Mouse (Mus musculus) MEL (cell line): ENCODE measurements around the gene Qdpr. TPM values are rescaled to one million over a fixed set of nuclear protein-coding genes. Genes with fewer than 3 reads are reported as not detected.

Experiments
- DNase-seq: peaks from one replicate; pipeline ENCODE4 v3.0.0; 2011; ENCODE audit warnings: low read depth, low spot score
- H3K27ac ChIP-seq: 2 replicates; pipeline ENCODE4 v1.5.1; 2012; ENCODE audit warnings: low read depth, mild to moderate bottlenecking, control low read depth, low read length, moderate library complexity; ENCODE audit not compliant: control insufficient read depth
- H3K27me3 ChIP-seq, 2 experiments: fragments of 150-350 bp in 1 of 2; sonication (generic) in 1 of 2; 2 replicates each; pipeline ENCODE4 v1.6.1; 2012; ENCODE audit warnings: low read length in 2 of 2, mild to moderate bottlenecking in 2 of 2, improper control_type of control experiment in 1 of 2, moderate library complexity in 1 of 2; ENCODE audit not compliant: insufficient read depth in 2 of 2, control insufficient read depth in 1 of 2
- H3K36me3 ChIP-seq, 2 experiments: 2 replicates each; pipeline ENCODE4 v1.6.1; 2012 to 2014; ENCODE audit warnings: low read length in 2 of 2, improper control_type of control experiment in 1 of 2, inconsistent platforms in 1 of 2, mild to moderate bottlenecking in 1 of 2; ENCODE audit not compliant: insufficient read depth in 2 of 2, control insufficient read depth in 1 of 2
- H3K4me1 ChIP-seq, 2 experiments: fragments of 150-350 bp in 1 of 2; sonication (generic) in 1 of 2; 2 replicates each; pipeline ENCODE4 v1.6.1; 2012; ENCODE audit warnings: low read length in 2 of 2, improper control_type of control experiment in 1 of 2, mild to moderate bottlenecking in 1 of 2; ENCODE audit not compliant: insufficient read depth in 2 of 2, control insufficient read depth in 1 of 2
- H3K4me3 ChIP-seq, 2 experiments: fragments of 150-350 bp in 1 of 2; sonication (generic) in 1 of 2; 2 replicates each; pipeline ENCODE4 v1.5.1; 2012; ENCODE audit warnings: low read depth in 2 of 2, low read length in 2 of 2, mild to moderate bottlenecking in 2 of 2, moderate library complexity in 2 of 2, control low read depth in 1 of 2, improper control_type of control experiment in 1 of 2; ENCODE audit not compliant: control insufficient read depth in 1 of 2, insufficient read depth in 1 of 2
- H3K79me2 ChIP-seq: 2 replicates; pipeline ENCODE4 v1.6.1; 2012; ENCODE audit warnings: mild to moderate bottlenecking, low read length, moderate library complexity; ENCODE audit not compliant: control insufficient read depth, poor library complexity, insufficient read depth
- H3K9ac ChIP-seq: 2 replicates; pipeline ENCODE4 v1.6.1; 2012; ENCODE audit warnings: low read depth, mild to moderate bottlenecking, control low read depth, low read length, moderate library complexity; ENCODE audit not compliant: control insufficient read depth, poor library complexity, severe bottlenecking
- H3K9me3 ChIP-seq: fragments of 150-350 bp; sonication (generic); replicated peaks from 2 replicates; pipeline ENCODE4 v1.6.1; 2012; ENCODE audit warnings: mild to moderate bottlenecking, low read length, improper control_type of control experiment, moderate library complexity; ENCODE audit not compliant: insufficient read depth
- BHLHE40 ChIP-seq: IDR thresholded peaks from 2 replicates; pipeline ENCODE4 v1.6.1; 2012; ENCODE audit warnings: low read depth, mild to moderate bottlenecking, inconsistent platforms, low read length, improper control_type of control experiment, borderline replicate concordance
- CHD1 ChIP-seq: IDR thresholded peaks from 2 replicates; pipeline ENCODE4 v1.6.1; 2012; ENCODE audit warnings: low read depth, mild to moderate bottlenecking, inconsistent platforms, low read length, improper control_type of control experiment
- E2F4 ChIP-seq: IDR thresholded peaks from 2 replicates; pipeline ENCODE4 v1.6.1; 2011; ENCODE audit warnings: low read depth, low read length, improper control_type of control experiment, borderline replicate concordance
- EP300 ChIP-seq, 2 experiments: IDR thresholded peaks; 2 replicates each; pipeline ENCODE4 v1.6.1; 2011; ENCODE audit warnings: improper control_type of control experiment in 2 of 2, low read length in 2 of 2, low read depth in 1 of 2, mild to moderate bottlenecking in 1 of 2
- GABPA ChIP-seq: IDR thresholded peaks from 2 replicates; pipeline ENCODE4 v1.6.1; 2012; ENCODE audit warnings: low read depth, mild to moderate bottlenecking, inconsistent platforms, low read length, improper control_type of control experiment, moderate library complexity
- HCFC1 ChIP-seq: IDR thresholded peaks from 2 replicates; pipeline ENCODE4 v1.6.1; 2012; ENCODE audit warnings: low read depth, mild to moderate bottlenecking, inconsistent platforms, low read length, improper control_type of control experiment, moderate library complexity
- MAZ ChIP-seq: IDR thresholded peaks from 2 replicates; pipeline ENCODE4 v1.6.1; 2012; ENCODE audit warnings: low read depth, mild to moderate bottlenecking, inconsistent platforms, low read length, improper control_type of control experiment
- MYB ChIP-seq: IDR thresholded peaks from 2 replicates; pipeline ENCODE4 v1.6.1; 2011; ENCODE audit warnings: mild to moderate bottlenecking, low read depth, low read length, improper control_type of control experiment
- NRF1 ChIP-seq: IDR thresholded peaks from 2 replicates; pipeline ENCODE4 v1.6.1; 2014; ENCODE audit warnings: low read depth, mild to moderate bottlenecking, inconsistent platforms, low read length, improper control_type of control experiment, moderate library complexity; ENCODE audit not compliant: poor library complexity, insufficient read depth, severe bottlenecking
- POLR2AphosphoS2 ChIP-seq: IDR thresholded peaks from 2 replicates; pipeline ENCODE4 v1.6.1; 2011; ENCODE audit warnings: low read length, improper control_type of control experiment
- RAD21 ChIP-seq: IDR thresholded peaks from 2 replicates; pipeline ENCODE4 v1.6.1; 2011; ENCODE audit warnings: mild to moderate bottlenecking, low read depth, low read length, improper control_type of control experiment
- SIN3A ChIP-seq: IDR thresholded peaks from 2 replicates; pipeline ENCODE4 v1.6.1; 2012; ENCODE audit warnings: low read length, improper control_type of control experiment, inconsistent platforms
- TAL1 ChIP-seq: IDR thresholded peaks from 2 replicates; pipeline ENCODE4 v1.6.1; 2012; ENCODE audit warnings: mild to moderate bottlenecking, inconsistent platforms, low read length, moderate library complexity, mixed read lengths
- TCF12 ChIP-seq: IDR thresholded peaks from 2 replicates; pipeline ENCODE4 v1.6.1; 2014; ENCODE audit warnings: low read depth, mild to moderate bottlenecking, inconsistent platforms, low read length, improper control_type of control experiment, moderate library complexity
- UBTF ChIP-seq: IDR thresholded peaks from 2 replicates; pipeline ENCODE4 v1.6.1; 2012; ENCODE audit warnings: low read depth, mild to moderate bottlenecking, inconsistent platforms, low read length, improper control_type of control experiment, moderate library complexity, borderline replicate concordance; ENCODE audit not compliant: insufficient read depth
- USF1 ChIP-seq: IDR thresholded peaks from 2 replicates; pipeline ENCODE4 v1.6.1; 2014; ENCODE audit warnings: low read depth, mild to moderate bottlenecking, inconsistent platforms, low read length, improper control_type of control experiment, moderate library complexity
- ZC3H11A ChIP-seq: IDR thresholded peaks from 2 replicates; pipeline ENCODE4 v1.6.1; 2012; ENCODE audit warnings: low read depth, mild to moderate bottlenecking, inconsistent platforms, low read length, improper control_type of control experiment
- ZKSCAN1 ChIP-seq: IDR thresholded peaks from 2 replicates; pipeline ENCODE4 v1.6.1; 2012; ENCODE audit warnings: low read depth, mild to moderate bottlenecking, inconsistent platforms, low read length, improper control_type of control experiment, moderate library complexity
- ZMIZ1 ChIP-seq: IDR thresholded peaks from 2 replicates; pipeline ENCODE4 v1.6.1; 2012; ENCODE audit warnings: low read depth, mild to moderate bottlenecking, inconsistent platforms, low read length, improper control_type of control experiment, moderate library complexity
- ZNF384 ChIP-seq: IDR thresholded peaks from 2 replicates; pipeline ENCODE4 v1.6.1; 2012; ENCODE audit warnings: low read depth, mild to moderate bottlenecking, inconsistent platforms, low read length, improper control_type of control experiment
- polyA plus RNA-seq, 2 experiments: library from polyadenylated mRNA; stranded (reverse) in 1 of 2; unstranded in 1 of 2; fragments of >175 nt in 1 of 2; fragments of >200 nt in 1 of 2; gene quantifications; 2 replicates each; pipeline versions ENCODE4 v1.2.1 to v1.2.4; 2012; ENCODE audit warnings: low replicate concordance in 2 of 2, low read depth in 1 of 2; ENCODE audit not compliant: insufficient read length in 2 of 2, insufficient read depth in 1 of 2, missing spikeins in 1 of 2
- total RNA-seq: library from RNA; depleted of rRNA; stranded (reverse); fragments of 300-350 nt; gene quantifications from 2 replicates; pipeline ENCODE4 v1.2.3, GENCODE M21; 2012

The Qdpr gene
- total and polyA plus RNA-seq, 3 experiments: 119 to 226 TPM; not detected in 1

- H3K36me3 ChIP-seq: no peaks in the 10 kb centered on the region
- no peak overlapping the region for H3K27ac ChIP-seq
- H3K79me2 ChIP-seq: no peaks in the 10 kb centered on the region
- no peaks in the 10 kb centered on the region for H3K4me1 ChIP-seq
- no peak overlapping the region for H3K4me3 ChIP-seq
- TF ChIP-seq NRF1: no peak
- TF ChIP-seq ZMIZ1: no peak
- TF ChIP-seq E2F4: no peak
- TF ChIP-seq HCFC1: no peak
- no peak for TF ChIP-seq EP300 (IDR thresholded peaks at IDR 0.05; ENCODE audit: low read depth in 1 of 2, low read length in 2 of 2)
- no peak for TF ChIP-seq ZKSCAN1
- TF ChIP-seq MYB: no peak
- no peak for TF ChIP-seq SIN3A
- TF ChIP-seq MAZ: no peak
- no peak for TF ChIP-seq GABPA
- no peak for TF ChIP-seq UBTF
- TF ChIP-seq TCF12: no peak
- no peak for TF ChIP-seq TAL1
- no peak overlapping the region for H3K9ac ChIP-seq
- peaks cover 3 to 6% of the 10 kb centered on the region in 2 experiments for H3K27me3 ChIP-seq
- no peaks in the 10 kb centered on the region for H3K9me3 ChIP-seq
- DNase-seq: no peak
These were observed 22.9 kb upstream of the Qdpr start for GRCm38 (mm10) chr5:45472880-45473450.

- Histone ChIP-seq H3K27ac (no peak overlapping the region), H3K79me2 (peaks cover 2% of the 10 kb centered on the region)
- TF ChIP-seq ZC3H11A: no peak
- no peak for TF ChIP-seq ZNF384
- no peak for TF ChIP-seq SIN3A
- no peak for TF ChIP-seq USF1
- TF ChIP-seq POLR2AphosphoS2: no peak
- no peak for TF ChIP-seq CHD1
- TF ChIP-seq TCF12: no peak
- TF ChIP-seq EP300 (IDR thresholded peaks at IDR 0.05; ENCODE audit: low read depth in 1 of 2, low read length in 2 of 2): no peak
- no peak for TF ChIP-seq RAD21
- no peak for TF ChIP-seq BHLHE40
- TF ChIP-seq, all 39 proteins: peak for 0
- peaks cover 0 to 3% of the 10 kb centered on the region in 2 experiments; a peak in 3 of 4 replicates for H3K4me1 ChIP-seq
- peaks cover 0 to 5% of the 10 kb centered on the region in 2 experiments; a peak in 1 of 4 replicates for H3K36me3 ChIP-seq
- H3K9ac ChIP-seq: no peak overlapping the region
- H3K9me3 ChIP-seq: no peaks in the 10 kb centered on the region
- H3K4me3 ChIP-seq: no peak overlapping the region
- peaks cover 8 to 18% of the 10 kb centered on the region in 2 experiments for H3K27me3 ChIP-seq
- DNase-seq: no peak
These were observed 4.4 kb upstream of the Qdpr start for GRCm38 (mm10) chr5:45454456-45454855.
